Mouse (Mus musculus) hindbrain, embryonic 16.5 days (tissue): ENCODE measurements at regions not wholly inside any gene's neighbourhood (a gene's known extent, or its start where the extent isn't known, plus 50 kb on each side); places are given as distances from the start of the nearest gene placed in this dataset.
A peak's percentile ranks its signal among the peaks of the same experiment; 100 is the strongest.

Source experiments
- ATAC-seq: fragments of 200-750 bp; cut with Nextera tagmentation; 2 replicates; pipeline ENCODE4 v1.8.0; 2017; ENCODE audit warnings: moderate TSS enrichment, moderate library complexity
- H3K27ac ChIP-seq: fragments of 300-500 bp; sonication (generic); 2 replicates; pipeline ENCODE4 v1.5.1; 2014; ENCODE audit warnings: low read depth, mild to moderate bottlenecking, control low read depth, low read length, moderate library complexity
- H3K27me3 ChIP-seq: fragments of 300-500 bp; sonication (generic); replicated peaks from 2 replicates; pipeline ENCODE4 v1.6.1; 2014; ENCODE audit warnings: low read length; ENCODE audit not compliant: control insufficient read depth, insufficient read depth
- H3K36me3 ChIP-seq: fragments of 300-500 bp; sonication (generic); 2 replicates; pipeline ENCODE4 v1.6.1; 2014; ENCODE audit warnings: mild to moderate bottlenecking, low read length, moderate library complexity, mixed read lengths; ENCODE audit not compliant: control insufficient read depth, insufficient read depth
- H3K4me1 ChIP-seq: fragments of 300-500 bp; sonication (generic); 2 replicates; pipeline ENCODE4 v1.6.1; 2014; ENCODE audit warnings: low read depth, low read length; ENCODE audit not compliant: control insufficient read depth, insufficient read depth
- H3K4me2 ChIP-seq: fragments of 300-500 bp; sonication (generic); 2 replicates; pipeline ENCODE4 v1.6.1; 2014; ENCODE audit warnings: mild to moderate bottlenecking, low read length, control low read depth, moderate library complexity
- H3K4me3 ChIP-seq: fragments of 300-500 bp; sonication (generic); 2 replicates; pipeline ENCODE4 v1.5.1; 2014; ENCODE audit warnings: mild to moderate bottlenecking, low read length, control low read depth, moderate library complexity
- H3K9ac ChIP-seq: fragments of 300-500 bp; sonication (generic); 2 replicates; pipeline ENCODE4 v1.6.1; 2014; ENCODE audit warnings: low read depth, mild to moderate bottlenecking, control low read depth, low read length, moderate library complexity
- H3K9me3 ChIP-seq: fragments of 300-500 bp; sonication (generic); 2 replicates; pipeline ENCODE4 v1.6.1; 2014; ENCODE audit warnings: mild to moderate bottlenecking, low read length, moderate library complexity; ENCODE audit not compliant: control insufficient read depth
- WGBS: fragments of 180-500 bp; shearing (Covaris S2); extraction: QIAGEN DNeasy Blood & Tissue Kit; methylation state at CpG from one replicate; pipeline ENCODE4 v1.1.7; 2014; 5-methylcytosine and 5-hydroxymethylcytosine counted together

GRCm38 (mm10) chr11:19599433-19599832 is 324.7 kb upstream of the Spred2 start:
- Histone ChIP-seq H3K9me3 (no peaks in the 10 kb centered on the region), H3K4me3 (no peak overlapping the region), H3K36me3 (no peaks in the 10 kb centered on the region), H3K27ac (no peak overlapping the region), H3K27me3 (no peaks in the 10 kb centered on the region), H3K4me1 (peaks cover 5% of the 10 kb centered on the region; the same call in 1 of the 2 replicates), H3K9ac (no peak overlapping the region), H3K4me2 (no peak overlapping the region)
- peak; percentile 80 for ATAC-seq
- 56% methylated on average over 9 of the region's 9 CpGs for WGBS

DNA sequence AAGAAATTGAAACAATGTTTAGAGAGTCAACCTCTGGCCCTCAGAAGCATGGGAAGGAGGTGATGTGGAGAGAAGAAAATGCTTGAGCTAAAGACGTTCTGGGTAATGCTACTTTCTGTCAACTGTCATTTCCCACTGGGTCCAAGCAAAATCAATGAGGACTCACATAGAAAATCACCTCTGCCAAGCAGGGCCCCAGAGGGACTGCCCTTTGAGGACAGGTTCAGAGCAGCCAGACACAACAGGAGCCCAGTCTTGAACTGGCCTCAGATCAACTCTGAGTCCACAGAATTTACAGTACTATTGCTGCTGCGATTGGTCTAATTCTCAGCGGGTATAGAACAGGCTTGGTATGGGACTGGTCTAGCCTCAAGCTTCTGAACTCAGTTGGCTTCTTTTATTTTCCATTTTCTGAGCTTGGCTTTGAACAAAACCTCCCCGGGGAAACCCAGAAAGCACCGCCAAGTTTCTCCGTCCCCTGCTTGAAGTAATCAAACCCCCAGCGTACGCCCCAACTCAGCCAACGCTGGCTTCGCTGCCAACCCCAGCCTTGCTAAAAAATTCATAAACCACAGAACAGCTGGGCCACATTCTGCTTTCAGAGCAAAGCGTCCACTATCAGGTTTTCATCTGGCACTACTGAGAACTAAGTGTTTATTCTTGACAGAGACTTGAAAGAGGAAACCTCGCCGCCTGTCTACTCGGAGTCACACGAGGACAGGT is 322.8 kb upstream of the Spred2 start:
- 77% methylated on average over 15 of the region's 15 CpGs for whole genome bisulfite sequencing
- Histone ChIP-seq H3K4me2 (no peak overlapping the region), H3K36me3 (no peaks in the 10 kb centered on the region), H3K27ac (no peak overlapping the region), H3K9ac (no peak overlapping the region), H3K27me3 (no peaks in the 10 kb centered on the region), H3K4me3 (no peak overlapping the region), H3K9me3 (no peaks in the 10 kb centered on the region), H3K4me1 (peaks cover 5% of the 10 kb centered on the region; the same call in 1 of the 2 replicates)
- no peak for ATAC-seq

DNA sequence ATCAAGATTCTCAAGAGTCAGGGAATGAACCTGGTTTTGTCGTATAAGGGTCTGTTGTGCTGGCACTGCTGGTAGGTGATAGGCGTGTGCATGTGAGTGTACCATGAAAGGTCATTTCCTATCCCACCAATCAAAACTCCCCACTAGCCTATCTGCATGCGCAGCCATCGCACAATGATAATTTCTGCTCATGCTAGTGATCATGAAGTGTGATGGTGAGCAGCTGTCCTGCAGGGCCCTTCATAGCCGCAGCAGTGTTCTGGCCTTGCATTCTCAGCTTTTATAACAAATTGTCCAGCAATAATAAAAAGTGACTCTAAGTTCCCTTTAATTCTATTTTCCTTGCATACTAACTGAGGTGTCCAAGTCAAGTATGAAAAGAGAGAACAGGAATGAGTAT is 321.7 kb upstream of the Spred2 start:
- WGBS: 89% methylated on average over 5 of the region's 5 CpGs

DNA sequence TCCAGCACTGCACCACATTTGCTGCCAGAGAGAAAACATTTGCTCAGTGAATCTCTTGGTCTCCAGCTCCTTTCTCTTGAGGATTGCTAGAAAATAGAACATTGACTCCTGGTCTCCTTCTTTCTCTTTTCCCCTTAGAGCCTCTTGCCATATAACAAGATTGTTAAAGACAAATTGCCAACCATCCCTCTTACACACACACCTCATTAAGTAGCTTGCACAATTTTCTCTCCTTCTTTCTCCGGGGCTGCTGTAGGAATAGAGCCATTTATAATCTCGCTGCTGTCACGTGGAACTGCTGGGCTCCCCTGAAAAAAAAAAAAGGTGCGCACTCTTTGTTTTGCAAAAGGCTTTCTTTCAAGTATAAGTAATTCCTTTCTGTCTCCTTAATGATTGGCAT is 318.6 kb upstream of the Spred2 start:
- no peaks in the 10 kb centered on the region for H3K4me1 ChIP-seq
- H3K27ac ChIP-seq: no peak overlapping the region

More for the DNA sequence above, 321.7 kb upstream of the Spred2 start:
- no peak overlapping the region for H3K4me2 ChIP-seq
- H3K36me3 ChIP-seq: no peaks in the 10 kb centered on the region
- peaks cover 5% of the 10 kb centered on the region; the same call in 1 of the 2 replicates for H3K4me1 ChIP-seq
- no peak overlapping the region for H3K27ac ChIP-seq
- H3K4me3 ChIP-seq: no peak overlapping the region
- no peaks in the 10 kb centered on the region for H3K9me3 ChIP-seq
- ATAC-seq: no peak
- H3K27me3 ChIP-seq: no peaks in the 10 kb centered on the region
- no peak overlapping the region for H3K9ac ChIP-seq

GRCm38 (mm10) chr11:19606943-19607342 is 317.2 kb upstream of the Spred2 start:
- 97% methylated on average over 8 of the region's 8 CpGs for WGBS
- Histone ChIP-seq H3K27ac (no peak overlapping the region), H3K4me1 (no peaks in the 10 kb centered on the region), H3K4me2 (no peak overlapping the region), H3K4me3 (no peak overlapping the region), H3K9me3 (no peaks in the 10 kb centered on the region), H3K36me3 (no peaks in the 10 kb centered on the region), H3K27me3 (no peaks in the 10 kb centered on the region), H3K9ac (no peak overlapping the region)
- ATAC-seq: no peak

More for the DNA sequence above, 318.6 kb upstream of the Spred2 start:
- Histone ChIP-seq H3K4me2 (no peak overlapping the region), H3K9ac (no peak overlapping the region), H3K9me3 (no peaks in the 10 kb centered on the region), H3K27me3 (no peaks in the 10 kb centered on the region), H3K36me3 (no peaks in the 10 kb centered on the region), H3K4me3 (no peak overlapping the region)
- ATAC-seq: peak; percentile 49; the same call in 1 of the 2 replicates
- WGBS: 39% methylated on average over 4 of the region's 4 CpGs

DNA sequence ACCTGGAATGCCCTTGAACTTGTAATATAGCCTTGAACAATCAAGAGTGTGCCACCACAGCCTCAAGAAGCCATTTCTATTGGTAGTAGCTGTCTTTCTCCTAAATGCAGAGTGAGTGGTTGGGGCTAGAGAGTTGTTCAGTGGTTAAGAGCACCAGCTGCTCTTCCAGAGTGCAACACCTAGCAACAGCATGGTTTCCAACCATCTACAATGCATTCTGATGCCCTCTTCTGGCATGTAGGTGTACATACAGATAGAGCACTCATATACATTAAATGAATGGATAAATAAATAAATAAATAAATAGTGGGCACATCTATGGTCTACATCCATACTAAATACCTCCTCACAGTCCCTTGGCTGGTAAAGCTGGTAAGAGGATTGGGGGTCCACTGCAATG is 316.2 kb upstream of the Spred2 start:
- Histone ChIP-seq H3K4me1 (no peaks in the 10 kb centered on the region), H3K27me3 (no peaks in the 10 kb centered on the region), H3K4me2 (no peak overlapping the region), H3K36me3 (no peaks in the 10 kb centered on the region), H3K9me3 (no peaks in the 10 kb centered on the region), H3K9ac (no peak overlapping the region), H3K27ac (no peak overlapping the region), H3K4me3 (no peak overlapping the region)
- no peak for ATAC-seq

GRCm38 (mm10) chr11:19608523-19608922 is 315.7 kb upstream of the Spred2 start:
- WGBS: 92% methylated on average over 4 of the region's 4 CpGs
- H3K27me3 ChIP-seq: no peaks in the 10 kb centered on the region
- ATAC-seq: no peak

GRCm38 (mm10) chr11:19610559-19610958 is 313.6 kb upstream of the Spred2 start:
- Histone ChIP-seq H3K4me1 (no peaks in the 10 kb centered on the region), H3K9me3 (no peaks in the 10 kb centered on the region), H3K4me3 (no peak overlapping the region), H3K27me3 (no peaks in the 10 kb centered on the region), H3K9ac (no peak overlapping the region), H3K36me3 (no peaks in the 10 kb centered on the region), H3K4me2 (no peak overlapping the region), H3K27ac (no peak overlapping the region)
- ATAC-seq: no peak
- 53% methylated on average over 6 of the region's 6 CpGs for WGBS

More at GRCm38 (mm10) chr11:19608523-19608922, 315.7 kb upstream of the Spred2 start:
- H3K9me3 ChIP-seq: no peaks in the 10 kb centered on the region
- no peak overlapping the region for H3K27ac ChIP-seq
- no peak overlapping the region for H3K4me3 ChIP-seq
- no peaks in the 10 kb centered on the region for H3K4me1 ChIP-seq
- no peak overlapping the region for H3K4me2 ChIP-seq
- H3K9ac ChIP-seq: no peak overlapping the region
- H3K36me3 ChIP-seq: no peaks in the 10 kb centered on the region

- ATAC-seq: no peak
- no peaks in the 10 kb centered on the region for H3K9me3 ChIP-seq
- H3K27me3 ChIP-seq: no peaks in the 10 kb centered on the region
- 96% methylated on average over 4 of the region's 4 CpGs for WGBS
- H3K4me3 ChIP-seq: no peak overlapping the region
- H3K4me2 ChIP-seq: no peak overlapping the region
- H3K27ac ChIP-seq: no peak overlapping the region
- no peak overlapping the region for H3K9ac ChIP-seq
- no peaks in the 10 kb centered on the region for H3K36me3 ChIP-seq
- H3K4me1 ChIP-seq: no peaks in the 10 kb centered on the region
Measured at GRCm38 (mm10) chr11:19611217-19611616, 313.0 kb upstream of the Spred2 start.
